Mouse (Mus musculus) limb, embryonic 13.5 days (tissue): ENCODE data around the gene Cacnb4. TPM values are rescaled to one million over a fixed set of nuclear protein-coding genes. Genes with fewer than 3 reads are reported as not detected.

Source experiments
- ATAC-seq: fragments of 200-750 bp; cut with Nextera tagmentation; 2 replicates; pipeline ENCODE4 v1.8.0; 2017; ENCODE audit warnings: low read depth, moderate number of reproducible peaks, moderate TSS enrichment; ENCODE audit not compliant: low FRiP score
- H3K27ac ChIP-seq: fragments of 300-500 bp; sonication (generic); 2 replicates; pipeline ENCODE4 v1.5.1; 2015; ENCODE audit warnings: inconsistent platforms, mild to moderate bottlenecking, moderate library complexity
- H3K27me3 ChIP-seq: fragments of 300-500 bp; sonication (generic); 2 replicates; pipeline ENCODE4 v1.6.1; 2015; ENCODE audit warnings: mild to moderate bottlenecking, inconsistent platforms
- H3K36me3 ChIP-seq: fragments of 300-500 bp; sonication (generic); 2 replicates; pipeline ENCODE4 v1.6.1; 2015; ENCODE audit warnings: inconsistent platforms, mild to moderate bottlenecking, moderate library complexity
- H3K4me1 ChIP-seq: fragments of 300-500 bp; sonication (generic); 2 replicates; pipeline ENCODE4 v1.6.1; 2015; ENCODE audit warnings: inconsistent platforms
- H3K4me2 ChIP-seq: fragments of 300-500 bp; sonication (generic); replicated peaks from 2 replicates; pipeline ENCODE4 v1.6.1; 2015; ENCODE audit warnings: inconsistent platforms, mild to moderate bottlenecking, moderate library complexity
- H3K4me3 ChIP-seq: fragments of 300-500 bp; sonication (generic); 2 replicates; pipeline ENCODE4 v1.5.1; 2015; ENCODE audit warnings: moderate library complexity, mild to moderate bottlenecking, inconsistent platforms
- H3K9ac ChIP-seq: fragments of 300-500 bp; sonication (generic); 2 replicates; pipeline ENCODE4 v1.6.1; 2015; ENCODE audit warnings: mild to moderate bottlenecking, inconsistent platforms
- H3K9me3 ChIP-seq: fragments of 300-500 bp; sonication (generic); 2 replicates; pipeline ENCODE4 v1.6.1; 2016; ENCODE audit warnings: inconsistent platforms
- WGBS: fragments of 180-500 bp; shearing (Covaris S2); methylation state at CpG from one replicate; pipeline ENCODE4 v1.1.7; 2015; 5-methylcytosine and 5-hydroxymethylcytosine counted together
- polyA plus RNA-seq: library from polyadenylated mRNA; unstranded; fragments of >200 nt; fragmentation: Nextera tagmentation; extraction: Ambion mirVana; gene quantifications from 2 replicates; pipeline ENCODE4 v1.2.1, GENCODE M21; 2015

Gene Cacnb4
- polyA plus RNA-seq, 1 experiment from 2014 or later: 1.6 TPM

DNA sequence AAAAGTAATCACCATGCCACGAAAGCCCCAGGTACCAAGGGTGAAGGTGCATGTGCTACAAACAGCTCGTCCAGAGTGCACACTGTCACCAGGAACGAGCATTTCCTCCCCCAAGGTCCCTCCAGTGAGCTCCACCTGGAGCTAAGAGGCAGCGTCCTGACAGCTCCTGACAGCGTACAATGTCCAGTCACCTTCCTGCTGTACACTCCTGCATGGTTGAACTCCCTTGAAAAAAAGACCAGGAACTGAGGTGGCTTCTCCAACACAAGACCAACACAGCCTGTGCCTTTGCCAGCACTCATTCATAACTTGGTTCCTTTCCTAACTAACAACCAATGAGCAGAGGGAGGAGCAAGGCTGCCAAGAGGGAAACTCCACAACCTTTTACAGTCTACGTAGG is 255.4 kb downstream of the Cacnb4 start:
- no peak overlapping the region for H3K9ac ChIP-seq
- no peak for ATAC-seq
- H3K4me2 ChIP-seq: no peak overlapping the region
- H3K36me3 ChIP-seq: peaks cover 10% of the 10 kb centered on the region
- no peaks in the 10 kb centered on the region for H3K27me3 ChIP-seq
- H3K4me3 ChIP-seq: no peak overlapping the region
- 54% methylated on average over 6 of the region's 6 CpGs for WGBS
- H3K4me1 ChIP-seq: peaks cover 35% of the 10 kb centered on the region
- no peaks in the 10 kb centered on the region for H3K9me3 ChIP-seq
- H3K27ac ChIP-seq: 0 out of 2 replicates have a peak overlapping the region, but pooled peaks have one; percentile 0

GRCm38 (mm10) chr2:52420001-52420710 is 256.5 kb downstream of the Cacnb4 start:
- no peak overlapping the region for H3K4me3 ChIP-seq
- H3K4me2 ChIP-seq: no peak overlapping the region
- H3K36me3 ChIP-seq: peaks cover 20% of the 10 kb centered on the region
- peaks cover 6% of the 10 kb centered on the region for H3K9me3 ChIP-seq
- no peaks in the 10 kb centered on the region for H3K27me3 ChIP-seq
- ATAC-seq: no peak
- H3K27ac ChIP-seq: no peak overlapping the region
- 85% methylated on average over 7 of the region's 7 CpGs for WGBS
- no peak overlapping the region for H3K9ac ChIP-seq
- peaks cover 28% of the 10 kb centered on the region for H3K4me1 ChIP-seq

DNA sequence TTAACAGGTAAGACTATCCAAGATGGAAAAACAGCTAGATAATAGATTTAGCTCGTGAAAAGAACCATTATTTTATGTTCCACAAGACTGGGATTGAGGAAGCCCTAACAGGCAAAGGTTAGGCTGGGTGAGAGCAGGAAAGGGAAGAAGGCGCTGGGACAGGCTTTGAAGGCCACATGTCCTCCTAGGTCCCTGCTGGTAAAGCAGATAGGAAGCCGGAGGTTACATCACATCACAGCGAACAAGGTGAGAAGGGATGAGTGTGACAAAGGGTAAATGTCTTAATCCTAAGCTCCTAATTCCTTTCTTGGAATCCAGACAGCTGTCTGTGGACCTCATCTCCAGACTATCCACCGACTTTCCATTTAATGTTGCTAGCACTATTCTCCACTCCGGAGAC is 257.3 kb downstream of the Cacnb4 start:
- Histone ChIP-seq H3K4me1 (peaks cover 28% of the 10 kb centered on the region), H3K4me2 (no peak overlapping the region), H3K9me3 (peaks cover 6% of the 10 kb centered on the region), H3K9ac (no peak overlapping the region), H3K27ac (no peak overlapping the region), H3K4me3 (no peak overlapping the region), H3K36me3 (peaks cover 27% of the 10 kb centered on the region), H3K27me3 (no peaks in the 10 kb centered on the region)
- ATAC-seq: no peak
- 83% methylated on average over 6 of the region's 6 CpGs for WGBS

GRCm38 (mm10) chr2:52412524-52413037 is 264.1 kb downstream of the Cacnb4 start:
- no peak for ATAC-seq
- Histone ChIP-seq H3K9me3 (peaks cover 30% of the 10 kb centered on the region), H3K36me3 (peaks cover 86% of the 10 kb centered on the region), H3K27ac (no peak overlapping the region), H3K4me3 (no peak overlapping the region), H3K27me3 (no peaks in the 10 kb centered on the region), H3K4me2 (no peak overlapping the region), H3K9ac (no peak overlapping the region), H3K4me1 (no peaks in the 10 kb centered on the region)
- 95% methylated on average over 5 of the region's 5 CpGs for WGBS

- no peak overlapping the region for H3K4me3 ChIP-seq
- peaks cover 22% of the 10 kb centered on the region for H3K9me3 ChIP-seq
- H3K4me1 ChIP-seq: no peaks in the 10 kb centered on the region
- H3K36me3 ChIP-seq: peaks cover 78% of the 10 kb centered on the region
- no peak overlapping the region for H3K4me2 ChIP-seq
- H3K27me3 ChIP-seq: no peaks in the 10 kb centered on the region
- H3K27ac ChIP-seq: no peak overlapping the region
- 87% methylated on average over 1 of the region's 1 CpGs for whole genome bisulfite sequencing
- no peak overlapping the region for H3K9ac ChIP-seq
- ATAC-seq: no peak
These were observed 270.2 kb downstream of the Cacnb4 start for GRCm38 (mm10) chr2:52406480-52406879.

GRCm38 (mm10) chr2:52405238-52405637 is 271.4 kb downstream of the Cacnb4 start:
- ATAC-seq: no peak
- Histone ChIP-seq H3K4me1 (no peaks in the 10 kb centered on the region), H3K4me2 (no peak overlapping the region), H3K9me3 (peaks cover 10% of the 10 kb centered on the region), H3K27ac (no peak overlapping the region), H3K9ac (no peak overlapping the region), H3K27me3 (no peaks in the 10 kb centered on the region), H3K4me3 (no peak overlapping the region), H3K36me3 (peaks cover 71% of the 10 kb centered on the region)
- WGBS: 93% methylated on average over 5 of the region's 5 CpGs

DNA sequence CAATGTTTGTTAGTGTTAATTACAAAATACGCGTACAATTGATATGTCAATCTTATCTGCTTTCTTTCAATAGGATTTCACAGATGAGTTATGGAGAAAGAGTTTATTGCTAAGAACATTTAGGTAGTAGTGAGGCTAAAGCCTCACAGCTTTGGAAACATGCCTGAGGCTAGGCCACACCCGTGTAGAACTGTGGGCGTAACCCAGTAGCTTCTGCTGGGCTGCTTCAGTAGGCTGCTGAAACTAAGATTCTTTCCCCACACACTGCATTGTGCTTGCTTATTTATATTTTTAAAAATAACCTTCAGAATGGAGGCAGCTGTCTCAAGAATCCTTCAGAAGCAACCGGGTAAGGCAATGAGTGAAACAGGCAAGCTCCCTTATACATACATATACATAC is 282.1 kb downstream of the Cacnb4 start:
- 85% methylated on average over 5 of the region's 5 CpGs for WGBS
- Histone ChIP-seq H3K9me3 (no peaks in the 10 kb centered on the region), H3K4me2 (no peak overlapping the region), H3K4me1 (no peaks in the 10 kb centered on the region), H3K36me3 (peaks cover 6% of the 10 kb centered on the region), H3K4me3 (no peak overlapping the region), H3K27ac (no peak overlapping the region), H3K27me3 (no peaks in the 10 kb centered on the region), H3K9ac (no peak overlapping the region)
- no peak for ATAC-seq

- H3K9ac ChIP-seq: no peak overlapping the region
- peak; percentile 32; the same call in 1 of the 2 replicates for ATAC-seq
- no peaks in the 10 kb centered on the region for H3K9me3 ChIP-seq
- H3K4me1 ChIP-seq: no peaks in the 10 kb centered on the region
- no peak overlapping the region for H3K4me2 ChIP-seq
- H3K27ac ChIP-seq: no peak overlapping the region
- no peaks in the 10 kb centered on the region for H3K27me3 ChIP-seq
- H3K36me3 ChIP-seq: no peaks in the 10 kb centered on the region
- 72% methylated on average over 2 of the region's 2 CpGs for WGBS
- no peak overlapping the region for H3K4me3 ChIP-seq
These were observed 286.1 kb downstream of the Cacnb4 start for GRCm38 (mm10) chr2:52390415-52390975.

DNA sequence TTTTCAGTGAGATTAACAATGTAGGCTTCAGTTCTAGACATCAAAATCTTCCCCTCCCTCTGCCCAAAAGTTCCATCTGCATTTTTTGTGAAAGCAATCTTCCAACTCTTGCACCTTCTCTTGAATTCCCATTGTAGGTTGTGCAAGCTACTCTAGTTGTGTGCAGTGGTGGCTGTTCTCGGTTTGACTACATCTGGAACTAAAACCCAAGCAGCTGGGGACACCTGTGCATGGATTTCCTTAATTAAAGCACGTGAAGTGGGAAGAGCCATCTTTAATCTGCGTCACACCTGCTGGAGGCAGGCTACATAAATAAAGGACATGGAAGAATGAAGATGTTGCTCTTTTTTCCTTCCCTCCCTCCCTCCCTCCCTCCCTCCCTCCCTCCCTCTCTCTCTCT is 286.7 kb downstream of the Cacnb4 start:
- Histone ChIP-seq H3K27ac (no peak overlapping the region), H3K4me1 (no peaks in the 10 kb centered on the region), H3K4me3 (no peak overlapping the region), H3K9me3 (no peaks in the 10 kb centered on the region), H3K27me3 (no peaks in the 10 kb centered on the region), H3K4me2 (no peak overlapping the region), H3K9ac (no peak overlapping the region), H3K36me3 (no peaks in the 10 kb centered on the region)
- WGBS: 66% methylated on average over 3 of the region's 3 CpGs
- ATAC-seq: no peak

- no peak for ATAC-seq
- Histone ChIP-seq H3K4me1 (no peaks in the 10 kb centered on the region), H3K27me3 (no peaks in the 10 kb centered on the region), H3K36me3 (no peaks in the 10 kb centered on the region), H3K9me3 (no peaks in the 10 kb centered on the region), H3K9ac (no peak overlapping the region), H3K27ac (no peak overlapping the region), H3K4me3 (no peak overlapping the region), H3K4me2 (no peak overlapping the region)
- 82% methylated on average over 6 of the region's 6 CpGs for WGBS
These were observed 290.2 kb downstream of the Cacnb4 start for GRCm38 (mm10) chr2:52386451-52386850.

DNA sequence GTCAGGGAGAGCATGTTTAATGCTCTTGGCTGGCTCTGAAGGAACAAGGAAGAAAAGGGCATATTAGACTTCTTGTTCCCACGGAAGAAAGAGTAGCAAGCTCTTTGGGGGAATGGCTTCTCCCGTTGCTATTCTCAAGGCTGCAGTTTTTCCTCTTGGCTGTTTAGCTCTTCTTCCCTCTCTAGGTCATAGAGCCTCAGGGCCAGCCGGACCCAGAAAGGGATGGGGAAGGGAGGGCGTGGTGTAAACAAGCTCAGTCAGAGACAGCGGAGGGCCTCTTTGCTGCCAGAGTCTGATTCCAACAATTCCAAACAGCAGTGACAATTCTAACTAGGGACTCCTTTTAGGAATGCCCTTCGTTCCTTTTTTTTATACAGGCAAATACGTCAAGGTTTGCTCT is 290.6 kb downstream of the Cacnb4 start:
- Histone ChIP-seq H3K4me1 (no peaks in the 10 kb centered on the region), H3K4me3 (no peak overlapping the region), H3K27me3 (no peaks in the 10 kb centered on the region), H3K9ac (no peak overlapping the region), H3K9me3 (no peaks in the 10 kb centered on the region), H3K27ac (no peak overlapping the region), H3K36me3 (no peaks in the 10 kb centered on the region), H3K4me2 (no peak overlapping the region)
- no peak for ATAC-seq
- WGBS: 40% methylated on average over 7 of the region's 7 CpGs

- Histone ChIP-seq H3K4me3 (no peak overlapping the region), H3K9me3 (no peaks in the 10 kb centered on the region), H3K9ac (no peak overlapping the region), H3K27ac (no peak overlapping the region), H3K36me3 (no peaks in the 10 kb centered on the region), H3K4me1 (no peaks in the 10 kb centered on the region), H3K27me3 (no peaks in the 10 kb centered on the region), H3K4me2 (no peak overlapping the region)
- ATAC-seq: no peak
- 73% methylated on average over 10 of the region's 10 CpGs for WGBS
These were observed 297.8 kb downstream of the Cacnb4 start for GRCm38 (mm10) chr2:52378848-52379261.

GRCm38 (mm10) chr2:52378448-52378804 is 298.2 kb downstream of the Cacnb4 start, which contains the start of gene Neb:
Gene Neb (minus strand): TSS chr2:52378474.
- Histone ChIP-seq H3K27ac (no peak within 1 kb of the TSS), H3K27me3 (no peaks in the 10 kb centered on the region), H3K36me3 (no peaks in the 10 kb centered on the region), H3K4me2 (no peak within 1 kb of the TSS), H3K9me3 (no peaks in the 10 kb centered on the region), H3K9ac (no peak within 1 kb of the TSS), H3K4me1 (no peaks in the 10 kb centered on the region), H3K4me3 (no peak within 1 kb of the TSS)
- WGBS: 50% methylated on average over 7 of the region's 7 CpGs
- ATAC-seq: no peak
